Mouse (Mus musculus) embryo, embryonic 11.5 days (tissue): ENCODE data around the gene Bcas2.
A peak's percentile ranks its signal among the peaks of the same experiment; 100 is the strongest.
"Not testable (repeated sequence)": the region's sequence is repeated elsewhere in the genome, so short reads cannot be mapped to it uniquely, and the experiment has no call there.

Source experiments
- DNase-seq: peaks from one replicate; pipeline ENCODE4 v3.0.0-alpha.2; 2012; ENCODE audit warnings: low read depth, low spot score

Bcas2 gene

DNA sequence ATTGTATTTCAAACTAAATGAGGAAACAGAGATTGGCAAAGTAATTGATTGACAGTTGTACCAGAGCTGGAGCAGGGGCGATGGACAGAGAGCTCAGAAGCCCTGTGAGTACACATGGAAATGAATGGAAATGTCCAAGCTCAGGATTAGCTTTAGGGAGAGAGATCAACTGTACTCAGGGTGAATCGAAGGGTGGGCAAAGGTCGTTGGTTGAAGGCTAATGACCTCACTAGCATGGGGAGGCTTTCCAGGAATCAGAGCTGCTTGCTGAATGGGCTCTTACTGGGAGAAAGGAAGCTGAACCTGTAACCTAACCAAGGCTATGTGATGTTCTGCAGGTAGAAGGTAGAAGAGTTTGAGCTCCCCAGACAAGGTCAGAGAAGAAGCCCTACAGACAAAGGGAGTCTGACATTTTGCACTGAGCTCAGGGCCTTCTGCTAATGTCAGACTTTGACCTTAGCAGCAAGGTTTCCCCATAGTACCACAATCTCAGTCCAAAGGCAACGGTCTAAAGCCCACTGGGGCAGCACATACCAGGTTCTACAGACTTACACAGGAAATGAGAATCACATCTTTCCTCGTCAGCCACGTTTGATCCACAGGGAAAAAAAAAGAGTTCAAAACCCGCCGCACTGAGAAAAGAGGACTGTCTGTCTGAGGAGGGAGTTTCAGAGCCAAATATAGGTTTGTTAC lies 43.3 kb downstream of the Bcas2 start:
- no peak for DNase-seq

DNA sequence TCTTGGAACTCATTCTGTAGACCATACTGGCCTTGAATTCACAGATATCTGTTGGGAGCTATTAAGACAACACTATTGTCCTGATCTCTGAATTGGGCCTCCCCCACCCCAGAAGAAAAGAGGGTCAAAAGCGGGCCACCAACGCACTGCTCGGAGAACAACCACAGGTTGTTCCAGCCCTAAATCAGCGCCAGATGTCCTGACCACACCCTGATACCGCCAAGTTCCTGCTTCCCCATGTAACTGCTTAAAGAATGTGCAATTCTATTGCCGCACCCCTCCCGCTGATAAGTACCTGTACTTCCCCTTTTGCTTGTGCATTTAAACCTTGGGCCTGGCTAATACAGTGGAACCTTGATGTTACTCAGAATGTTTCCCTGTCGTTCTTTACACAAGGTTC lies 43.9 kb downstream of the Bcas2 start:
- DNase-seq: not testable (repeated sequence)

DNA sequence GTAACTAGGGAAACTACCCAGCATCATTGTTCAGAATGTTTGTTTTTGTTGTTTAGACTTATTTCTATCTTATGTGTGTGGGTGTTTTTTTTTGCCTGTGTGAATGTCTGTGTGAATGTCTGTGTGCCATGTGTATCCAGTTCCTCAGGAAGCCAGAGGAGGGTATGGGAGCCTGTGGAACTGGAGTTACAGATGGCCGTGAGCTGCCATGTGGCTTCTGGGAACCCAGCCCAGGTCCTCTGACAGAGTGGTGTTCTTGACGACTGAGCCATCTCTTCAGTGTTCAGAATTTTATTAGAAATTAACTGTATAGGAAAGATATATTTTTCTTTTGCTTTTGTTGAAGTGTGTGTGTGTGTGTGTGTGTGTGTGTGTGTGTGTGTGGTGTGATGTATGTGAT lies 50.0 kb downstream of the Bcas2 start:
- DNase-seq: no peak

DNA sequence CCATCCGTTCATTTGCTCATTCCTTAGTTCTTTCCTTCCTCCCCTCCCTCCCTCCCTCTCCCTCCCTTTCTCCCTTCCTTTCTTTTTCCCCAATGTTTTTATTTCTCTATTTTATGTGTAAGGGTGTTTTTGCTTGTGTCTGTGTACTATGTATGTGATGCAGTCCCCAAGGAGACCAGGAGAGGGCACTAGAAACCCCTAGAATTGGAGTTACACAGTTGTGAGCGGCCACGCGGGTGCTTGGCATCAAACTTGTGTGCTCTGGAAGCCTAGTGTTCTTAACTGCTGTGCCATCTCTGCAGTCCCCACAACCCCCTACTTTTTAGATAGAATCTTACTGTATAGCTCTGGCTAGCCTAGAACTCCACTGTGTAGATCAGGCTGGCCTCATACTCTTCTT lies 52.3 kb downstream of the Bcas2 start:
- DNase-seq: peak; percentile 13

DNA sequence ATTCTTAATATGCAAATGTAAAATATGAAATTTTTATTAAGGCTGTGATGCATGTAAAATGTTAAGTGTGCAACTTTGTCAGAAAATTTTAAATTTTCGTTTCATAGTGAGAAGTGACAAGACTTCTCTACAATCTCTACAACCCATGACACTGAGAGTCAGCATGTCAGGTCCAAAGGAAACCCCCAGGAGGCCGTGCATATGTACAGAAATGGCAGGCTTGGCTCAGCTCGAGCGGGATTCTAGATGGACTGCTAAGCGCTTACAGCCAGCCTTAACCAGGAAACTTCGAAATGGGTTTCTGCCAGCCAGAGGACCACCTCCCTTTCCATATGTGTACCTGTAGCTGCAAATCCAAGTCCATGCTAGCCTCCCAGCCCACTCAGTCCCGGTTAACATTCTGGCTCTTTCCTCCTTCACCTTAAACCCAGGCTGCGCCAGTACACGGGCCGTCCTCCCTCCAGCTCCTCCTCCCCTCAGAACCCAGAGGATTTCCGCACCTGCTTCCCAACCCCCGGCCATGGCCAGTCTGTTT lies 52.8 kb downstream of the Bcas2 start:
- DNase-seq: no peak

DNA sequence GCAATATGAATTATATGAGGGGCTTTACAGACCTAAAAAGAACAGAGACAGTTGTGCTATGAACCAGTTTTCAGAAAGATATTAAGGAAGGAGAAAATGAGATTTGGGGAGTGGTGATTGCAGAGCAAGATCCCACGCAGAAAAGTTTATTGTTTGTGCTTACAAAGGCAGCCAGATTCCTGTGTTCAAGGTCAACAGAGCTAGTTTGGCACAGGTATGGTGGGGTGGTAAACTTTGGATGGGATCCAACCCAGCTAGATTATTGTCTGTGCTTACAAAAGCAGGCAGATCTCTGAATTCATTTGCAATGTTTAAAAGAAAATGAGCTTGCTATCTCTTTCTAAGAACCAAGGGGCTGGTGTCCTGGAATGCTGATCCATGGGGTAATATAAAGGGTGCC lies 56.3 kb downstream of the Bcas2 start:
- no peak for DNase-seq
